Mouse (Mus musculus): Measurements from ENCODE around the gene Usp2. TPM values are rescaled to one million over a fixed set of nuclear protein-coding genes. Genes with fewer than 3 reads are reported as not detected.

Usp2 gene
- polyA plus RNA-seq, 1 experiment from 2014 or later: 10.5 TPM

GRCm38 (mm10) chr9:44041511-44042395 is 25.1 kb upstream of the Usp2 start:
- Histone ChIP-seq H3K36me3 (no peaks in the 10 kb centered on the region), H3K4me1 (peaks cover 10% of the 10 kb centered on the region), H3K27ac (no peak overlapping the region), H3K4me3 (no peak overlapping the region), H3K9ac (no peak overlapping the region), H3K27me3 (peaks cover 46% of the 10 kb centered on the region), H3K9me3 (no peaks in the 10 kb centered on the region), H3K4me2 (no peak overlapping the region)
- WGBS: 72% methylated on average over 7 of the region's 7 CpGs
- ATAC-seq (ENCODE audit: borderline replicate concordance, extremely low read depth, low FRiP score, low TSS enrichment): no peak

- 79% methylated on average over 1 of the region's 1 CpGs for WGBS
- peaks cover 10% of the 10 kb centered on the region for H3K4me1 ChIP-seq
- no peaks in the 10 kb centered on the region for H3K36me3 ChIP-seq
- no peak overlapping the region for H3K27ac ChIP-seq
- no peak overlapping the region for H3K9ac ChIP-seq
- H3K27me3 ChIP-seq: peaks cover 46% of the 10 kb centered on the region
- H3K4me3 ChIP-seq: no peak overlapping the region
- no peak overlapping the region for H3K4me2 ChIP-seq
- ATAC-seq (ENCODE audit: borderline replicate concordance, extremely low read depth, low FRiP score, low TSS enrichment): no peak
- no peaks in the 10 kb centered on the region for H3K9me3 ChIP-seq
Measured at GRCm38 (mm10) chr9:44042396-44042680, 24.5 kb upstream of the Usp2 start.

GRCm38 (mm10) chr9:44042836-44043707 is 23.7 kb upstream of the Usp2 start, which contains the start of gene Thy1:
Gene Thy1, plus strand, starts transcription at chr9:44043384.
- H3K9ac ChIP-seq: no peak within 1 kb of the TSS

GRCm38 (mm10) chr9:44043708-44044425 is 23.0 kb upstream of the Usp2 start:
- H3K27ac ChIP-seq: no peak overlapping the region
- ATAC-seq (ENCODE audit: borderline replicate concordance, extremely low read depth, low FRiP score, low TSS enrichment): no peak
- H3K4me2 ChIP-seq: peak overlapping the region; percentile 48
- H3K36me3 ChIP-seq: no peaks in the 10 kb centered on the region
- peaks cover 46% of the 10 kb centered on the region for H3K27me3 ChIP-seq
- H3K4me3 ChIP-seq: peak overlapping the region; percentile 23
- H3K9me3 ChIP-seq: no peaks in the 10 kb centered on the region
- H3K4me1 ChIP-seq: peaks cover 10% of the 10 kb centered on the region
- 3% methylated on average over 23 of the region's 23 CpGs for WGBS
- H3K9ac ChIP-seq: no peak overlapping the region

More at GRCm38 (mm10) chr9:44042836-44043707, 23.7 kb upstream of the Usp2 start, which contains the start of gene Thy1:
- peak within 1 kb of the TSS; percentile 23 for H3K4me3 ChIP-seq
- H3K27me3 ChIP-seq: peaks cover 46% of the 10 kb centered on the region
- no peaks in the 10 kb centered on the region for H3K36me3 ChIP-seq
- no peaks in the 10 kb centered on the region for H3K9me3 ChIP-seq
- WGBS: under 1% methylated on average over 30 of the region's 30 CpGs
- ATAC-seq (ENCODE audit: borderline replicate concordance, extremely low read depth, low FRiP score, low TSS enrichment): peak; percentile 46; the same call in 1 of the 2 replicates
- peaks cover 10% of the 10 kb centered on the region for H3K4me1 ChIP-seq
- no peak within 1 kb of the TSS for H3K27ac ChIP-seq
- H3K4me2 ChIP-seq: peak within 1 kb of the TSS; percentile 48

GRCm38 (mm10) chr9:44044426-44045157 is 22.2 kb upstream of the Usp2 start:
- no peaks in the 10 kb centered on the region for H3K36me3 ChIP-seq
- H3K4me2 ChIP-seq: no peak overlapping the region
- peaks cover 46% of the 10 kb centered on the region for H3K27me3 ChIP-seq
- no peak overlapping the region for H3K27ac ChIP-seq
- ATAC-seq (ENCODE audit: borderline replicate concordance, extremely low read depth, low FRiP score, low TSS enrichment): no peak
- WGBS: 37% methylated on average over 14 of the region's 14 CpGs
- H3K4me1 ChIP-seq: peaks cover 10% of the 10 kb centered on the region
- H3K9ac ChIP-seq: no peak overlapping the region
- H3K4me3 ChIP-seq: no peak overlapping the region
- H3K9me3 ChIP-seq: no peaks in the 10 kb centered on the region

GRCm38 (mm10) chr9:44045158-44045883 is 21.5 kb upstream of the Usp2 start:
- Histone ChIP-seq H3K4me1 (peaks cover 10% of the 10 kb centered on the region), H3K4me2 (no peak overlapping the region), H3K9me3 (no peaks in the 10 kb centered on the region), H3K27me3 (peaks cover 46% of the 10 kb centered on the region), H3K36me3 (no peaks in the 10 kb centered on the region), H3K27ac (no peak overlapping the region), H3K4me3 (no peak overlapping the region), H3K9ac (no peak overlapping the region)
- WGBS: 51% methylated on average over 3 of the region's 3 CpGs
- ATAC-seq (ENCODE audit: borderline replicate concordance, extremely low read depth, low FRiP score, low TSS enrichment): no peak

- no peak overlapping the region for H3K27ac ChIP-seq
- ATAC-seq (ENCODE audit: borderline replicate concordance, extremely low read depth, low FRiP score, low TSS enrichment): no peak
- 72% methylated on average over 5 of the region's 5 CpGs for WGBS
- H3K4me3 ChIP-seq: no peak overlapping the region
- H3K9ac ChIP-seq: no peak overlapping the region
- peaks cover 10% of the 10 kb centered on the region for H3K4me1 ChIP-seq
- H3K4me2 ChIP-seq: no peak overlapping the region
- H3K36me3 ChIP-seq: no peaks in the 10 kb centered on the region
- peaks cover 46% of the 10 kb centered on the region for H3K27me3 ChIP-seq
- no peaks in the 10 kb centered on the region for H3K9me3 ChIP-seq
Measured at GRCm38 (mm10) chr9:44045884-44046272, 20.9 kb upstream of the Usp2 start.

GRCm38 (mm10) chr9:44046426-44046825 is 20.4 kb upstream of the Usp2 start:
- H3K9me3 ChIP-seq: no peaks in the 10 kb centered on the region
- no peaks in the 10 kb centered on the region for H3K36me3 ChIP-seq
- H3K4me1 ChIP-seq: peaks cover 10% of the 10 kb centered on the region
- peaks cover 42% of the 10 kb centered on the region for H3K27me3 ChIP-seq
- no peak overlapping the region for H3K4me3 ChIP-seq
- 82% methylated on average over 12 of the region's 12 CpGs for WGBS
- no peak overlapping the region for H3K4me2 ChIP-seq
- no peak overlapping the region for H3K9ac ChIP-seq
- ATAC-seq (ENCODE audit: borderline replicate concordance, extremely low read depth, low FRiP score, low TSS enrichment): no peak
- no peak overlapping the region for H3K27ac ChIP-seq

GRCm38 (mm10) chr9:44047071-44047470 is 19.8 kb upstream of the Usp2 start:
- ATAC-seq (ENCODE audit: borderline replicate concordance, extremely low read depth, low FRiP score, low TSS enrichment): no peak
- no peak overlapping the region for H3K4me2 ChIP-seq
- H3K27ac ChIP-seq: no peak overlapping the region
- WGBS: 23% methylated on average over 6 of the region's 6 CpGs
- H3K9ac ChIP-seq: no peak overlapping the region
- peaks cover 36% of the 10 kb centered on the region for H3K27me3 ChIP-seq
- H3K9me3 ChIP-seq: no peaks in the 10 kb centered on the region
- peaks cover 10% of the 10 kb centered on the region for H3K4me1 ChIP-seq
- no peak overlapping the region for H3K4me3 ChIP-seq
- no peaks in the 10 kb centered on the region for H3K36me3 ChIP-seq

GRCm38 (mm10) chr9:44047571-44048490 is 19.0 kb upstream of the Usp2 start:
- Histone ChIP-seq H3K27ac (no peak overlapping the region), H3K36me3 (no peaks in the 10 kb centered on the region), H3K9ac (no peak overlapping the region), H3K9me3 (no peaks in the 10 kb centered on the region), H3K4me1 (peaks cover 10% of the 10 kb centered on the region), H3K4me3 (no peak overlapping the region), H3K4me2 (no peak overlapping the region), H3K27me3 (peaks cover 31% of the 10 kb centered on the region)
- ATAC-seq (ENCODE audit: borderline replicate concordance, extremely low read depth, low FRiP score, low TSS enrichment): no peak
- 68% methylated on average over 14 of the region's 14 CpGs for WGBS

Data from lung, embryonic 15.5 days (tissue).